Mouse (Mus musculus): ENCODE data around the gene Parm1. TPM values are rescaled to one million over a fixed set of nuclear protein-coding genes. Genes with fewer than 3 reads are reported as not detected.

Gene Parm1
- total and polyA plus RNA-seq, 2 experiments from 2014 or later: 7.3 to 11.8 TPM

- ATAC-seq: peak; percentile 36; the same call in 1 of the 2 replicates
- TF ChIP-seq CTCF (IDR thresholded peaks at IDR 0.05; ENCODE audit: low read depth): no peak
- DNase-seq: no peak
- Histone ChIP-seq H3K27me3 (ENCODE audit: insufficient read depth, low read length) (no peaks in the 10 kb centered on the region), H3K9ac (no peak overlapping the region), H3K4me3 (ENCODE audit: low read depth, low read length) (no peak overlapping the region), H3K9me3 (ENCODE audit: low read length) (no peaks in the 10 kb centered on the region), H3K4me2 (ENCODE audit: low read depth) (no peak overlapping the region), H3K4me1 (ENCODE audit: insufficient read depth) (no peaks in the 10 kb centered on the region), H3K36me3 (ENCODE audit: insufficient read depth) (no peaks in the 10 kb centered on the region), H3K27ac (ENCODE audit: low read depth, low read length) (no peak overlapping the region)
- 60% methylated on average over 7 of the region's 7 CpGs for WGBS
These were observed 82.4 kb downstream of the Parm1 start for GRCm38 (mm10) chr5:91599801-91600200.

- no peak overlapping the region for H3K4me3 ChIP-seq (ENCODE audit: low read depth, low read length)
- no peak for TF ChIP-seq CTCF (IDR thresholded peaks at IDR 0.05; ENCODE audit: low read depth)
- H3K36me3 ChIP-seq (ENCODE audit: insufficient read depth): no peaks in the 10 kb centered on the region
- no peaks in the 10 kb centered on the region for H3K9me3 ChIP-seq (ENCODE audit: low read length)
- H3K27me3 ChIP-seq (ENCODE audit: insufficient read depth, low read length): no peaks in the 10 kb centered on the region
- H3K9ac ChIP-seq: no peak overlapping the region
- no peak overlapping the region for H3K4me2 ChIP-seq (ENCODE audit: low read depth)
- H3K27ac ChIP-seq (ENCODE audit: low read depth, low read length): no peak overlapping the region
- 59% methylated on average over 7 of the region's 7 CpGs for WGBS
- DNase-seq: no peak
- no peak for ATAC-seq
- H3K4me1 ChIP-seq (ENCODE audit: insufficient read depth): no peaks in the 10 kb centered on the region
These were observed 85.9 kb downstream of the Parm1 start for GRCm38 (mm10) chr5:91603347-91603746.

DNA sequence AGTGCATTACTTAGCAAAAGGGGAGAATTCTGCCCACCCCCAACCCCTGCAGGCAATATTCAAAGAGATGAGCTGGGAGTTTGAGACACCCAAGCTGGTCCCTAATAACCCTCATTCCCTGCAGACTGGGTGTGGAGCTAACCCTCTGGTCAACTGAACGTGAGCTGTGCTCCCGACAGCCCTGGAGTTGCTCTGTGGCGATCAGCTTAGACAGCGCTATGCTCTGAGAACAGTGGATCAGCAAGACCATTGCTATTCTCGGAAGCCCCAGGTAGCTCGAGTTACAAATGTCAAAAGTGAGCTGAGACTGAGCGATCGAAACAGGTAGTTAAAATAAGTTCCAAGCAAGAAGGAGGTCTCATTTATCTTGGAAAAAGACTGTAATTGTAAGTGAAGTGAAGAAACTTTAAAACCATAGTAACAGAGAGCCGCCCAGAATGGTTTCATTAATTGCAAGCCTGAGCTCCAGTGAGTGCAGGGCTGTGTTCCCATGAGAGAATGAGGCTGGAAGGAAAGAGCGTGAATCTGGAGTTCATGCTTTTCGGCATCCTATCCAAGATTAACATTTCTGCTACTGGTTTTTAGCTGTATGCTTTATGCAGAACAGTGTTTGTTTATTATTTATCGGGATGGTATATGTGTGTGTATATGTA, 86.5 kb downstream of the Parm1 start:
- no peaks in the 10 kb centered on the region for H3K27me3 ChIP-seq (ENCODE audit: insufficient read depth, low read length)
- DNase-seq (no peak), ATAC-seq (peak; percentile 53; the same call in 1 of the 2 replicates)
- H3K4me3 ChIP-seq (ENCODE audit: low read depth, low read length): no peak overlapping the region
- H3K4me2 ChIP-seq (ENCODE audit: low read depth): no peak overlapping the region
- no peak for TF ChIP-seq CTCF (IDR thresholded peaks at IDR 0.05; ENCODE audit: low read depth)
- H3K9me3 ChIP-seq (ENCODE audit: low read length): no peaks in the 10 kb centered on the region
- WGBS: 57% methylated on average over 12 of the region's 12 CpGs
- no peak overlapping the region for H3K27ac ChIP-seq (ENCODE audit: low read depth, low read length)
- no peaks in the 10 kb centered on the region for H3K36me3 ChIP-seq (ENCODE audit: insufficient read depth)
- H3K4me1 ChIP-seq (ENCODE audit: insufficient read depth): no peaks in the 10 kb centered on the region
- no peak overlapping the region for H3K9ac ChIP-seq

- H3K9me3 ChIP-seq (ENCODE audit: low read length): no peaks in the 10 kb centered on the region
- no peak overlapping the region for H3K9ac ChIP-seq
- no peaks in the 10 kb centered on the region for H3K36me3 ChIP-seq (ENCODE audit: insufficient read depth)
- H3K4me3 ChIP-seq (ENCODE audit: low read depth, low read length): no peak overlapping the region
- no peak for TF ChIP-seq CTCF (IDR thresholded peaks at IDR 0.05; ENCODE audit: low read depth)
- ATAC-seq (no peak), DNase-seq (no peak)
- no peak overlapping the region for H3K4me2 ChIP-seq (ENCODE audit: low read depth)
- WGBS: 88% methylated on average over 2 of the region's 2 CpGs
- no peaks in the 10 kb centered on the region for H3K27me3 ChIP-seq (ENCODE audit: insufficient read depth, low read length)
- no peaks in the 10 kb centered on the region for H3K4me1 ChIP-seq (ENCODE audit: insufficient read depth)
- no peak overlapping the region for H3K27ac ChIP-seq (ENCODE audit: low read depth, low read length)
These were observed 89.8 kb downstream of the Parm1 start for GRCm38 (mm10) chr5:91607234-91607633.

DNA sequence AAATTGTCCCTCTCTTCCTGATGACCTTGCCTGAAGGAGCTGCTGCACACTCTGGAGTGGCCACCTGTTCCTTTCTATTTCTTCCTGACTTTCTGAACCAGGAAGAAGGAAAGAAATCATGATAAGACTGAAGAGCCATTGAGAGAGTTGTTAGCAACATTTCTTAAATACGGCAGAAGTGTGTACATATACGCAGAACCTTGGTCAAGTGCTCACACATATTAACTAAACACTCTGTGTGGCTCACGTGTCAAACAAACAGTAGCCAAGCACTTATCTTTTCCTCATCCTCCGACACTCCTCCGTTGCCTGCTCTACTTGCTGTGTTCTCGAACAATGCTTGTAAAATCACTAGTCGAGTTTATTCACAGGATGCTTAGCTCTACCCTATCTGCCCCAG, 90.4 kb downstream of the Parm1 start:
- Histone ChIP-seq H3K27me3 (ENCODE audit: insufficient read depth, low read length) (no peaks in the 10 kb centered on the region), H3K9me3 (ENCODE audit: low read length) (no peaks in the 10 kb centered on the region), H3K4me3 (ENCODE audit: low read depth, low read length) (no peak overlapping the region), H3K9ac (no peak overlapping the region), H3K4me2 (ENCODE audit: low read depth) (no peak overlapping the region), H3K4me1 (ENCODE audit: insufficient read depth) (no peaks in the 10 kb centered on the region), H3K27ac (ENCODE audit: low read depth, low read length) (no peak overlapping the region), H3K36me3 (ENCODE audit: insufficient read depth) (no peaks in the 10 kb centered on the region)
- ATAC-seq: no peak
- WGBS: 85% methylated on average over 7 of the region's 7 CpGs
- TF ChIP-seq CTCF (IDR thresholded peaks at IDR 0.05; ENCODE audit: low read depth): no peak
- no peak for DNase-seq

- H3K36me3 ChIP-seq (ENCODE audit: insufficient read depth): no peaks in the 10 kb centered on the region
- no peak for ATAC-seq
- no peak for TF ChIP-seq CTCF (IDR thresholded peaks at IDR 0.05; ENCODE audit: low read depth)
- DNase-seq: no peak
- no peak overlapping the region for H3K9ac ChIP-seq
- no peaks in the 10 kb centered on the region for H3K4me1 ChIP-seq (ENCODE audit: insufficient read depth)
- H3K27me3 ChIP-seq (ENCODE audit: insufficient read depth, low read length): no peaks in the 10 kb centered on the region
- 84% methylated on average over 4 of the region's 4 CpGs for WGBS
- no peak overlapping the region for H3K27ac ChIP-seq (ENCODE audit: low read depth, low read length)
- no peak overlapping the region for H3K4me2 ChIP-seq (ENCODE audit: low read depth)
- no peak overlapping the region for H3K4me3 ChIP-seq (ENCODE audit: low read depth, low read length)
- H3K9me3 ChIP-seq (ENCODE audit: low read length): no peaks in the 10 kb centered on the region
These were observed 91.6 kb downstream of the Parm1 start for GRCm38 (mm10) chr5:91609041-91609440.

DNA sequence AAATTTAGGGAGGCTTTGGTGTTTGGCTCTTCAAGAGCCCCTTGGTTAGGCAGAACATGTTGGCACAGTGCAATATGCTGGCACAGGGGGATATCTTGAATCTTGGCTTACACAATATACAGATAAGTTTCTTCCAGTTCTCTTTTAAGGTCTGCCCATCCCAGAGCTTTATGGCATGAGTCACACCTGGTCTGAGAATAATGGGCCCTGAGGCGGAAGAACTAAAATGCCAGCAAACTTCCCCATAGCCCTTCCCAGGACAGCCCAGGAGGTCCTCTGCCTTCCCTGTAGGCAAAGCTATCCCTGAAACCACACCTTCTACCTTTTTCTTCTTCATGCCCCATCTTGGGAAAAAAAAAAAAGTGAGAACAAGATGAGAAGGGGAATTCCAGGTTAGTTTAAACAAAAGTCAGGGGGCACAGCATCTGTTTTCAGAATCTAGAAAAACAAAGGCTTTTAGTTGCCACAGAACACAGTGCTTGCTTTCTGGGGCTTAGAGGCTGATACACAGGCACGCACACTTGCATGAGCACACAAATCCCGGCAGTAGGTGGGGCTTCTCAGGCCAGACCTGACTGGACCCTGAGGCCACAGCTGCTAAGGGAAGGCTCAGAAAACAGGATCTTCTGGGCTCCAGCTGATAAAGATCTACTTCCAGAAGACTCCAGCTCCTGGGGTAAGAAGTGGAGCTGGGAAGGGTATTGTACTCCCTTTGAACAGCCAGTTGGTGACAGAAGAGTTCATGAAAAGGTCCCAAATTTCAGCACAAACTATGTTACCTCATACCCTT, 92.3 kb downstream of the Parm1 start:
- H3K27me3 ChIP-seq (ENCODE audit: insufficient read depth, low read length): no peaks in the 10 kb centered on the region
- ATAC-seq: no peak
- H3K9me3 ChIP-seq (ENCODE audit: low read length): no peaks in the 10 kb centered on the region
- no peak overlapping the region for H3K4me2 ChIP-seq (ENCODE audit: low read depth)
- no peak for DNase-seq
- no peak overlapping the region for H3K9ac ChIP-seq
- H3K4me3 ChIP-seq (ENCODE audit: low read depth, low read length): no peak overlapping the region
- no peak overlapping the region for H3K27ac ChIP-seq (ENCODE audit: low read depth, low read length)
- TF ChIP-seq CTCF (IDR thresholded peaks at IDR 0.05; ENCODE audit: low read depth): no peak
- WGBS: 85% methylated on average over 3 of the region's 3 CpGs
- no peaks in the 10 kb centered on the region for H3K4me1 ChIP-seq (ENCODE audit: insufficient read depth)
- no peaks in the 10 kb centered on the region for H3K36me3 ChIP-seq (ENCODE audit: insufficient read depth)
